Mouse (Mus musculus) heart, postnatal 10 days (tissue): ENCODE measurements at regions not wholly inside any gene's neighbourhood (a gene's known extent, or its start where the extent isn't known, plus 50 kb on each side); places are given as distances from the start of the nearest gene placed in this dataset.
A peak's percentile ranks its signal among the peaks of the same experiment; 100 is the strongest.

ENCODE experiments used
- DNase-seq, 2 experiments: peaks; one replicate each; pipeline ENCODE4 v3.0.0; 2021
- intact Hi-C: fragments of 180-260 bp; cut with DNase I; formaldehyde crosslinking; loops from one replicate; pipeline ENCODE4 v1.15.1; 2025

- DNase-seq = no peak
- intact Hi-C loops = no loop called here
These were observed 98.4 kb downstream of the Sqor start for GRCm38 (mm10) chr2:122863343-122863970.

GRCm38 (mm10) chr2:122863971-122864348 is 98.9 kb downstream of the Sqor start:
- intact Hi-C loops = no loop called here
- no peak for DNase-seq

GRCm38 (mm10) chr2:122887111-122887510 is 122.1 kb downstream of the Sqor start:
- intact Hi-C loops = no loop called here
- no peak for DNase-seq

- intact Hi-C loops = no loop called here
- no peak for DNase-seq
These were observed 122.5 kb downstream of the Sqor start for GRCm38 (mm10) chr2:122887526-122887925.

GRCm38 (mm10) chr2:122905129-122906072 is 140.4 kb downstream of the Sqor start:
- DNase-seq = no peak
- intact Hi-C loops = no loop called here

- intact Hi-C loops = no loop called here
- DNase-seq = peak; percentile 7 to 14
These were observed 151.7 kb downstream of the Sqor start for GRCm38 (mm10) chr2:122916772-122917171.

- peak; percentile 10 to 16 for DNase-seq
- intact Hi-C loops = no loop called here
These were observed 172.9 kb downstream of the Sqor start for GRCm38 (mm10) chr2:122937922-122938321.

GRCm38 (mm10) chr2:122944841-122945240 is 179.8 kb downstream of the Sqor start:
- intact Hi-C loops = no loop called here
- DNase-seq = no peak

- intact Hi-C loops = no loop called here
- no peak for DNase-seq
These were observed 180.9 kb downstream of the Sqor start for GRCm38 (mm10) chr2:122945891-122946290.

- no peak for DNase-seq
These were observed 184.0 kb downstream of the Sqor start for GRCm38 (mm10) chr2:122949031-122949430.

GRCm38 (mm10) chr2:122961701-122962100 is 196.7 kb downstream of the Sqor start:
- intact Hi-C loops = no loop called here
- no peak for DNase-seq

More at GRCm38 (mm10) chr2:122949031-122949430, 184.0 kb downstream of the Sqor start:
- intact Hi-C loops = no loop called here

GRCm38 (mm10) chr2:122968809-122969628 is 204.0 kb downstream of the Sqor start:
- DNase-seq = no peak
- intact Hi-C loops = no loop called here
